Mouse (Mus musculus) liver, embryonic 11.5 days (tissue): Measurements from ENCODE around the gene Eif4ebp2. TPM values are rescaled to one million over a fixed set of nuclear protein-coding genes. Genes with fewer than 3 reads are reported as not detected.

Experiments
- ATAC-seq: fragments of 200-750 bp; cut with Nextera tagmentation; replicated peaks from 2 replicates; pipeline ENCODE4 v1.8.0; 2017; ENCODE audit warnings: moderate number of reproducible peaks, mild to moderate bottlenecking, moderate TSS enrichment, moderate library complexity; ENCODE audit not compliant: low FRiP score
- DNase-seq: peaks from one replicate; pipeline ENCODE4 v3.0.0-alpha.2; 2017; ENCODE audit warnings: low spot score
- H3K27ac ChIP-seq: fragments of 300-500 bp; sonication (generic); 2 replicates; pipeline ENCODE4 v1.5.1; 2014; ENCODE audit warnings: mild to moderate bottlenecking, low read depth, low read length, control low read depth
- H3K27me3 ChIP-seq: fragments of 300-500 bp; sonication (generic); replicated peaks from 2 replicates; pipeline ENCODE4 v1.6.1; 2014; ENCODE audit warnings: low read length, mixed read lengths; ENCODE audit not compliant: control insufficient read depth, insufficient read depth
- H3K36me3 ChIP-seq: fragments of 300-500 bp; sonication (generic); 2 replicates; pipeline ENCODE4 v1.6.1; 2014; ENCODE audit warnings: mild to moderate bottlenecking, low read length, moderate library complexity, mixed read lengths; ENCODE audit not compliant: control insufficient read depth, insufficient read depth
- H3K4me1 ChIP-seq: fragments of 300-500 bp; sonication (generic); replicated peaks from 2 replicates; pipeline ENCODE4 v1.6.1; 2014; ENCODE audit warnings: low read length, mixed read lengths; ENCODE audit not compliant: control insufficient read depth, insufficient read depth
- H3K4me2 ChIP-seq: fragments of 300-500 bp; sonication (generic); 2 replicates; pipeline ENCODE4 v1.6.1; 2014; ENCODE audit warnings: mild to moderate bottlenecking, control low read depth, moderate library complexity
- H3K4me3 ChIP-seq: fragments of 300-500 bp; sonication (generic); 2 replicates; pipeline ENCODE4 v1.5.1; 2014; ENCODE audit warnings: low read depth, low read length, control low read depth
- H3K9ac ChIP-seq: fragments of 300-500 bp; sonication (generic); 2 replicates; pipeline ENCODE4 v1.6.1; 2014; ENCODE audit warnings: low read depth, low read length, control low read depth
- H3K9me3 ChIP-seq: fragments of 300-500 bp; sonication (generic); 2 replicates; pipeline ENCODE4 v1.6.1; 2016; ENCODE audit warnings: low read length, inconsistent platforms, mixed read lengths; ENCODE audit not compliant: control insufficient read depth
- WGBS: fragments of 180-500 bp; shearing (Covaris S2); extraction: QIAGEN DNeasy Blood & Tissue Kit; methylation state at CpG from one replicate; pipeline ENCODE4 v1.1.7; 2014; 5-methylcytosine and 5-hydroxymethylcytosine counted together
- polyA plus RNA-seq: library from polyadenylated mRNA; unstranded; fragments of >200 nt; fragmentation: Nextera tagmentation; extraction: Ambion mirVana; gene quantifications from 2 replicates; pipeline ENCODE4 v1.2.1, GENCODE M21; 2014

Eif4ebp2 gene
- polyA plus RNA-seq, 1 experiment from 2014 or later, result 27.1 TPM

GRCm38 (mm10) chr10:61419146-61419545 is 33.3 kb downstream of the Eif4ebp2 start:
- DNase-seq (no peak), ATAC-seq (no peak)
- peaks cover 38% of the 10 kb centered on the region for H3K27me3 ChIP-seq
- H3K9me3 ChIP-seq, result no peaks in the 10 kb centered on the region
- no peak overlapping the region for H3K9ac ChIP-seq
- WGBS, result 12% methylated on average over 23 of the region's 24 CpGs
- no peaks in the 10 kb centered on the region for H3K36me3 ChIP-seq
- H3K27ac ChIP-seq, result no peak overlapping the region
- peak overlapping the region; percentile 84 for H3K4me2 ChIP-seq
- H3K4me3 ChIP-seq, result peak overlapping the region; percentile 53; the same call in 1 of the 2 replicates
- H3K4me1 ChIP-seq, result peaks cover 3% of the 10 kb centered on the region

- H3K27me3 ChIP-seq, result peaks cover 38% of the 10 kb centered on the region
- H3K27ac ChIP-seq, result no peak overlapping the region
- ATAC-seq (no peak), DNase-seq (peak; percentile 62)
- peak overlapping the region; percentile 84 for H3K4me2 ChIP-seq
- H3K36me3 ChIP-seq, result no peaks in the 10 kb centered on the region
- H3K9ac ChIP-seq, result peak overlapping the region; percentile 31; the same call in 1 of the 2 replicates
- no peaks in the 10 kb centered on the region for H3K9me3 ChIP-seq
- H3K4me1 ChIP-seq, result peaks cover 5% of the 10 kb centered on the region
- WGBS, result 1% methylated on average over 50 of the region's 50 CpGs
- peak overlapping the region; percentile 53 for H3K4me3 ChIP-seq
These were observed 34.1 kb downstream of the Eif4ebp2 start for GRCm38 (mm10) chr10:61418131-61418900.

DNA sequence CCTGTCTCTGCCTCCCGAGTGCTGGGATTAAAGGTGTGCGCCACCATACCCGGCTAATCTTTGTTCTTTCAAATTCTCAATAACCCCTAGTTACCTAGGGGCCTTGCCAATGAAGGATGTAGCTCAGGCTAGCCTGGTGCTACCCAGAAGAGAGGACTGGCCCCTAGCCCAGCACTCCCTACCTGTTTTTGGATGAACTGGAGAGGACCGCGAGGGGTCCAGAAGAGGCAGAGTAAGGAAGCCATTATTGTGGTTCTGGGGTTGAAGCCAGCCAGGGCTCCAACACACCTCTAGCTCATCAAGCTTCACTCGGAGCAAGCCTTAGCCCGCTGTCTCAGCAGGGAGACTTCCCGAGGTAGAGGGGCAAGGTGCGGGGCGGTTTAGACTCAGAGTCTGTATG is 34.8 kb downstream of the Eif4ebp2 start, which contains the start of gene Nodal:
TSS of gene Nodal (plus strand) at position 301 of the 400 bp plus-strand sequence.
- H3K27ac ChIP-seq, result no peak within 1 kb of the TSS
- peaks cover 38% of the 10 kb centered on the region for H3K27me3 ChIP-seq
- WGBS, result 33% methylated on average over 9 of the region's 10 CpGs
- H3K4me1 ChIP-seq, result peaks cover 12% of the 10 kb centered on the region
- DNase-seq, result no peak
- peak within 1 kb of the TSS; percentile 31; the same call in 1 of the 2 replicates for H3K9ac ChIP-seq
- peak within 1 kb of the TSS; percentile 53 for H3K4me3 ChIP-seq
- no peaks in the 10 kb centered on the region for H3K9me3 ChIP-seq
- no peak for ATAC-seq
- no peaks in the 10 kb centered on the region for H3K36me3 ChIP-seq
- H3K4me2 ChIP-seq, result peak within 1 kb of the TSS; percentile 84

DNA sequence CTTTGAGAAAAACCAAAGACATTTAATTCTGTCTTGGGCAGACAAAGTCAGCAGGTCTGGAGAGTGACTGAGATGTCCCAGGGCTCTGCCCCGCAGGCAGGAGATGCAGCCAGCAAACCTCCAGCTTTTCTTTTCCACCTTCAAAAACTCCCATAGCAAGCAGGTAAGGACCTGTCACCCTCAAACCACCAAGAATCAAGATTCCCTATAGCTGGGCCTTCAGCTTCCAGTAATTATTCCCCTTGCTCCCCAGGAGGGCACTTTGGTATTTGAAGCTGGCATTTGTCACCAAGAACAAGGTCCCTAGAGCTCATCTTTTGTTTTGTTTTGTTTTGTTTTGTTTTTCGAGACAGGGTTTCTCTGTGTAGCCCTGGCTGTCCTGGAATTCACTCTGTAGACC is 35.4 kb downstream of the Eif4ebp2 start:
- no peak for DNase-seq
- ATAC-seq, result no peak
- Histone ChIP-seq H3K36me3 (no peaks in the 10 kb centered on the region), H3K27me3 (peaks cover 38% of the 10 kb centered on the region), H3K4me1 (peaks cover 15% of the 10 kb centered on the region), H3K9ac (no peak overlapping the region), H3K9me3 (no peaks in the 10 kb centered on the region), H3K27ac (no peak overlapping the region), H3K4me3 (no peak overlapping the region), H3K4me2 (no peak overlapping the region)
- 51% methylated on average over 2 of the region's 2 CpGs for WGBS

DNA sequence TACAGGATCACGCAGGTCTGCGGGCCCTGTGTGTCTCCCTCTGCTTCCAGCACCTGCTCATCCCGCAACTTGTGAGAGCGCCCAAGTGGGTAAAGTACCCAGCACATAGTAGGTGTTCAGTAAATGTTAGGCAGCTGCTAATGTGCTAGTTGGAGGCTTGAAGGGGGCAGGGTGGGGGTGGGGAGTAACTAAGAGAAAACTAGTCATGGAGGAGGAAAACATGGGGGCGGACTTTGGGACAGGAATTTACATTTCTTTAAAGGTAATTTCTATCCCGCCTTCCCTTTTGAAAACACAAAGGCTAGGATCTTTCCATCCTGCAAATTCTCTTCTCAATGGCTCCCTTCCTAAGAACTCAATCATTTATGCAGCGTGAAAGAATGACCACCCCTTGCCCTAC is 35.9 kb downstream of the Eif4ebp2 start:
- Histone ChIP-seq H3K4me2 (no peak overlapping the region), H3K4me1 (peaks cover 15% of the 10 kb centered on the region), H3K9ac (no peak overlapping the region), H3K9me3 (no peaks in the 10 kb centered on the region), H3K27ac (no peak overlapping the region), H3K27me3 (peaks cover 38% of the 10 kb centered on the region), H3K36me3 (no peaks in the 10 kb centered on the region), H3K4me3 (no peak overlapping the region)
- no peak for DNase-seq
- no peak for ATAC-seq
- 63% methylated on average over 7 of the region's 7 CpGs for WGBS

GRCm38 (mm10) chr10:61415890-61416289 is 36.6 kb downstream of the Eif4ebp2 start:
- Histone ChIP-seq H3K36me3 (no peaks in the 10 kb centered on the region), H3K4me1 (peaks cover 15% of the 10 kb centered on the region), H3K4me3 (no peak overlapping the region), H3K4me2 (no peak overlapping the region), H3K9ac (no peak overlapping the region), H3K9me3 (no peaks in the 10 kb centered on the region), H3K27ac (no peak overlapping the region), H3K27me3 (peaks cover 38% of the 10 kb centered on the region)
- ATAC-seq (no peak), DNase-seq (peak; percentile 31)
- WGBS, result 26% methylated on average over 8 of the region's 8 CpGs

- Histone ChIP-seq H3K27ac (no peak overlapping the region), H3K27me3 (peaks cover 35% of the 10 kb centered on the region)
These were observed 37.2 kb downstream of the Eif4ebp2 start for GRCm38 (mm10) chr10:61415240-61415639.

GRCm38 (mm10) chr10:61412910-61413625 is 39.4 kb downstream of the Eif4ebp2 start:
- H3K9ac ChIP-seq, result peak overlapping the region; percentile 56
- peak overlapping the region; percentile 95 for H3K27ac ChIP-seq
- H3K4me3 ChIP-seq, result peak overlapping the region; percentile 5
- H3K27me3 ChIP-seq, result peaks cover 16% of the 10 kb centered on the region
- no peaks in the 10 kb centered on the region for H3K9me3 ChIP-seq
- 10% methylated on average over 21 of the region's 21 CpGs for WGBS
- peak; percentile 93 for ATAC-seq
- peaks cover 23% of the 10 kb centered on the region for H3K4me1 ChIP-seq
- H3K36me3 ChIP-seq, result no peaks in the 10 kb centered on the region
- peak overlapping the region; percentile 58 for H3K4me2 ChIP-seq
- peak; percentile 77 for DNase-seq

More at GRCm38 (mm10) chr10:61415240-61415639, 37.2 kb downstream of the Eif4ebp2 start:
- no peaks in the 10 kb centered on the region for H3K9me3 ChIP-seq
- H3K4me2 ChIP-seq, result no peak overlapping the region
- DNase-seq (no peak), ATAC-seq (no peak)
- H3K4me3 ChIP-seq, result no peak overlapping the region
- no peaks in the 10 kb centered on the region for H3K36me3 ChIP-seq
- peaks cover 15% of the 10 kb centered on the region for H3K4me1 ChIP-seq
- H3K9ac ChIP-seq, result no peak overlapping the region
- 71% methylated on average over 3 of the region's 3 CpGs for WGBS
